Mouse (Mus musculus) MEL (cell line): ENCODE results near the gene Crybb1. TPM values are rescaled to one million over a fixed set of nuclear protein-coding genes. Genes with fewer than 3 reads are reported as not detected.

Source experiments
- DNase-seq: peaks from one replicate; pipeline ENCODE4 v3.0.0; 2011; ENCODE audit warnings: low read depth, low spot score
- H3K27ac ChIP-seq: 2 replicates; pipeline ENCODE4 v1.5.1; 2012; ENCODE audit warnings: low read depth, mild to moderate bottlenecking, control low read depth, low read length, moderate library complexity; ENCODE audit not compliant: control insufficient read depth
- H3K27me3 ChIP-seq, 2 experiments: fragments of 150-350 bp in 1 of 2; sonication (generic) in 1 of 2; 2 replicates each; pipeline ENCODE4 v1.6.1; 2012; ENCODE audit warnings: low read length in 2 of 2, mild to moderate bottlenecking in 2 of 2, improper control_type of control experiment in 1 of 2, moderate library complexity in 1 of 2; ENCODE audit not compliant: insufficient read depth in 2 of 2, control insufficient read depth in 1 of 2
- H3K36me3 ChIP-seq, 2 experiments: 2 replicates each; pipeline ENCODE4 v1.6.1; 2012 to 2014; ENCODE audit warnings: low read length in 2 of 2, improper control_type of control experiment in 1 of 2, inconsistent platforms in 1 of 2, mild to moderate bottlenecking in 1 of 2; ENCODE audit not compliant: insufficient read depth in 2 of 2, control insufficient read depth in 1 of 2
- H3K4me1 ChIP-seq, 2 experiments: fragments of 150-350 bp in 1 of 2; sonication (generic) in 1 of 2; 2 replicates each; pipeline ENCODE4 v1.6.1; 2012; ENCODE audit warnings: low read length in 2 of 2, improper control_type of control experiment in 1 of 2, mild to moderate bottlenecking in 1 of 2; ENCODE audit not compliant: insufficient read depth in 2 of 2, control insufficient read depth in 1 of 2
- H3K4me3 ChIP-seq, 2 experiments: fragments of 150-350 bp in 1 of 2; sonication (generic) in 1 of 2; 2 replicates each; pipeline ENCODE4 v1.5.1; 2012; ENCODE audit warnings: low read depth in 2 of 2, low read length in 2 of 2, mild to moderate bottlenecking in 2 of 2, moderate library complexity in 2 of 2, control low read depth in 1 of 2, improper control_type of control experiment in 1 of 2; ENCODE audit not compliant: control insufficient read depth in 1 of 2, insufficient read depth in 1 of 2
- H3K79me2 ChIP-seq: 2 replicates; pipeline ENCODE4 v1.6.1; 2012; ENCODE audit warnings: mild to moderate bottlenecking, low read length, moderate library complexity; ENCODE audit not compliant: control insufficient read depth, poor library complexity, insufficient read depth
- H3K9ac ChIP-seq: 2 replicates; pipeline ENCODE4 v1.6.1; 2012; ENCODE audit warnings: low read depth, mild to moderate bottlenecking, control low read depth, low read length, moderate library complexity; ENCODE audit not compliant: control insufficient read depth, poor library complexity, severe bottlenecking
- H3K9me3 ChIP-seq: fragments of 150-350 bp; sonication (generic); replicated peaks from 2 replicates; pipeline ENCODE4 v1.6.1; 2012; ENCODE audit warnings: mild to moderate bottlenecking, low read length, improper control_type of control experiment, moderate library complexity; ENCODE audit not compliant: insufficient read depth
- CHD2 ChIP-seq: IDR thresholded peaks from 2 replicates; pipeline ENCODE4 v1.6.1; 2011; ENCODE audit warnings: low read length, improper control_type of control experiment
- CTCF ChIP-seq, 3 experiments: IDR thresholded peaks in 2 of 3; conservative IDR thresholded peaks in 1 of 3; 2 replicates each; pipeline ENCODE4 v1.5.1; 2011 to 2012; ENCODE audit warnings: low read length in 3 of 3, low read depth in 2 of 3, mild to moderate bottlenecking in 2 of 3, improper control_type of control experiment in 1 of 3, inconsistent platforms in 1 of 3, mixed read lengths in 1 of 3, moderate library complexity in 1 of 3; ENCODE audit not compliant: control insufficient read depth in 1 of 3, insufficient read depth in 1 of 3, poor library complexity in 1 of 3, severe bottlenecking in 1 of 3
- E2F4 ChIP-seq: IDR thresholded peaks from 2 replicates; pipeline ENCODE4 v1.6.1; 2011; ENCODE audit warnings: low read depth, low read length, improper control_type of control experiment, borderline replicate concordance
- EP300 ChIP-seq, 2 experiments: IDR thresholded peaks; 2 replicates each; pipeline ENCODE4 v1.6.1; 2011; ENCODE audit warnings: improper control_type of control experiment in 2 of 2, low read length in 2 of 2, low read depth in 1 of 2, mild to moderate bottlenecking in 1 of 2
- ETS1 ChIP-seq: IDR thresholded peaks from 2 replicates; pipeline ENCODE4 v1.6.1; 2012; ENCODE audit warnings: low read depth, mild to moderate bottlenecking, inconsistent platforms, low read length, improper control_type of control experiment, moderate library complexity
- GABPA ChIP-seq: IDR thresholded peaks from 2 replicates; pipeline ENCODE4 v1.6.1; 2012; ENCODE audit warnings: low read depth, mild to moderate bottlenecking, inconsistent platforms, low read length, improper control_type of control experiment, moderate library complexity
- HCFC1 ChIP-seq: IDR thresholded peaks from 2 replicates; pipeline ENCODE4 v1.6.1; 2012; ENCODE audit warnings: low read depth, mild to moderate bottlenecking, inconsistent platforms, low read length, improper control_type of control experiment, moderate library complexity
- JUND ChIP-seq: IDR thresholded peaks from 2 replicates; pipeline ENCODE4 v1.6.1; 2011; ENCODE audit warnings: low read depth, mild to moderate bottlenecking, improper control_type of control experiment, low read length
- MAX ChIP-seq: IDR thresholded peaks from 2 replicates; pipeline ENCODE4 v1.6.1; 2011; ENCODE audit warnings: low read length, improper control_type of control experiment
- MEF2A ChIP-seq: IDR thresholded peaks from 2 replicates; pipeline ENCODE4 v1.6.1; 2014; ENCODE audit warnings: low read depth, mild to moderate bottlenecking, inconsistent platforms, low read length, improper control_type of control experiment; ENCODE audit not compliant: poor library complexity, insufficient replicate concordance, severe bottlenecking; ENCODE audit errors: extremely low read depth
- MYB ChIP-seq: IDR thresholded peaks from 2 replicates; pipeline ENCODE4 v1.6.1; 2011; ENCODE audit warnings: mild to moderate bottlenecking, low read depth, low read length, improper control_type of control experiment
- NRF1 ChIP-seq: IDR thresholded peaks from 2 replicates; pipeline ENCODE4 v1.6.1; 2014; ENCODE audit warnings: low read depth, mild to moderate bottlenecking, inconsistent platforms, low read length, improper control_type of control experiment, moderate library complexity; ENCODE audit not compliant: poor library complexity, insufficient read depth, severe bottlenecking
- POLR2AphosphoS5 ChIP-seq: IDR thresholded peaks from 2 replicates; pipeline ENCODE4 v1.6.1; 2012; ENCODE audit warnings: low read depth, borderline replicate concordance, mild to moderate bottlenecking, inconsistent platforms, low read length, moderate library complexity, mixed read lengths
- RAD21 ChIP-seq: IDR thresholded peaks from 2 replicates; pipeline ENCODE4 v1.6.1; 2011; ENCODE audit warnings: mild to moderate bottlenecking, low read depth, low read length, improper control_type of control experiment
- SIN3A ChIP-seq: IDR thresholded peaks from 2 replicates; pipeline ENCODE4 v1.6.1; 2012; ENCODE audit warnings: low read length, improper control_type of control experiment, inconsistent platforms
- TAL1 ChIP-seq: IDR thresholded peaks from 2 replicates; pipeline ENCODE4 v1.6.1; 2012; ENCODE audit warnings: mild to moderate bottlenecking, inconsistent platforms, low read length, moderate library complexity, mixed read lengths
- UBTF ChIP-seq: IDR thresholded peaks from 2 replicates; pipeline ENCODE4 v1.6.1; 2012; ENCODE audit warnings: low read depth, mild to moderate bottlenecking, inconsistent platforms, low read length, improper control_type of control experiment, moderate library complexity, borderline replicate concordance; ENCODE audit not compliant: insufficient read depth
- USF2 ChIP-seq, 2 experiments: IDR thresholded peaks; 2 replicates each; pipeline ENCODE4 v1.6.1; 2011 to 2012; ENCODE audit warnings: improper control_type of control experiment in 2 of 2, low read length in 2 of 2, borderline replicate concordance in 1 of 2, inconsistent platforms in 1 of 2, low read depth in 1 of 2, mild to moderate bottlenecking in 1 of 2; ENCODE audit not compliant: insufficient read depth in 1 of 2
- ZC3H11A ChIP-seq: IDR thresholded peaks from 2 replicates; pipeline ENCODE4 v1.6.1; 2012; ENCODE audit warnings: low read depth, mild to moderate bottlenecking, inconsistent platforms, low read length, improper control_type of control experiment
- ZNF384 ChIP-seq: IDR thresholded peaks from 2 replicates; pipeline ENCODE4 v1.6.1; 2012; ENCODE audit warnings: low read depth, mild to moderate bottlenecking, inconsistent platforms, low read length, improper control_type of control experiment
- polyA plus RNA-seq, 2 experiments: library from polyadenylated mRNA; stranded (reverse) in 1 of 2; unstranded in 1 of 2; fragments of >175 nt in 1 of 2; fragments of >200 nt in 1 of 2; gene quantifications; 2 replicates each; pipeline versions ENCODE4 v1.2.1 to v1.2.4; 2012; ENCODE audit warnings: low replicate concordance in 2 of 2, low read depth in 1 of 2; ENCODE audit not compliant: insufficient read length in 2 of 2, insufficient read depth in 1 of 2, missing spikeins in 1 of 2
- total RNA-seq: library from RNA; depleted of rRNA; stranded (reverse); fragments of 300-350 nt; gene quantifications from 2 replicates; pipeline ENCODE4 v1.2.3, GENCODE M21; 2012

Gene Crybb1
- total and polyA plus RNA-seq, 3 experiments: 0.24 to 0.27 TPM; not detected in 1

GRCm38 (mm10) chr5:112273746-112274463, 18.3 kb downstream of the Crybb1 start:
- no peak overlapping the region for H3K4me3 ChIP-seq
- 0 out of 4 replicates have a peak, but pooled peaks cover 0 to 1% of the 10 kb centered on the region in 2 experiments for H3K27me3 ChIP-seq
- no peaks in the 10 kb centered on the region for H3K9me3 ChIP-seq
- H3K36me3 ChIP-seq: peaks cover 0 to 9% of the 10 kb centered on the region in 2 experiments; a peak in 2 of 4 replicates
- no peak for DNase-seq
- H3K4me1 ChIP-seq: peaks cover 3 to 26% of the 10 kb centered on the region in 2 experiments; a peak in 3 of 4 replicates
- H3K27ac ChIP-seq: no peak overlapping the region
- TF ChIP-seq ZNF384: no peak
- TF ChIP-seq CHD2: no peak
- no peak for TF ChIP-seq POLR2AphosphoS5
- TF ChIP-seq EP300 (IDR thresholded peaks at IDR 0.05; ENCODE audit: low read depth in 1 of 2, low read length in 2 of 2): no peak
- H3K79me2 ChIP-seq: peaks cover 23% of the 10 kb centered on the region
- H3K9ac ChIP-seq: no peak overlapping the region

GRCm38 (mm10) chr5:112275021-112275804, 19.6 kb downstream of the Crybb1 start:
- 0 out of 4 replicates have a peak, but pooled peaks cover 0 to 1% of the 10 kb centered on the region in 2 experiments for H3K27me3 ChIP-seq
- no peaks in the 10 kb centered on the region for H3K9me3 ChIP-seq
- no peak for DNase-seq
- peak overlapping the region; percentile 62 to 68; a peak in 3 of 4 replicates for H3K4me3 ChIP-seq
- TF ChIP-seq ETS1 (no peak), ZNF384 (peak; percentile 52)
- no peak overlapping the region for H3K27ac ChIP-seq
- H3K9ac ChIP-seq: peak overlapping the region; percentile 42
- H3K36me3 ChIP-seq: peaks cover 0 to 17% of the 10 kb centered on the region in 2 experiments; a peak in 2 of 4 replicates
- H3K4me1 ChIP-seq: peaks cover 3 to 39% of the 10 kb centered on the region in 2 experiments; a peak in 3 of 4 replicates
- peaks cover 35% of the 10 kb centered on the region for H3K79me2 ChIP-seq

GRCm38 (mm10) chr5:112276267-112276873, 20.8 kb downstream of the Crybb1 start, which contains the start of gene Tpst2:
TSS of gene Tpst2 (plus strand) at chr5:112276691.
- peaks cover 0 to 28% of the 10 kb centered on the region in 2 experiments; a peak in 2 of 4 replicates for H3K36me3 ChIP-seq
- H3K79me2 ChIP-seq: peaks cover 47% of the 10 kb centered on the region
- H3K4me3 ChIP-seq: peak within 1 kb of the TSS; percentile 83 to 86
- no peaks in the 10 kb centered on the region for H3K27me3 ChIP-seq
- peaks cover 6 to 47% of the 10 kb centered on the region in 2 experiments for H3K4me1 ChIP-seq
- H3K9me3 ChIP-seq: no peaks in the 10 kb centered on the region
- DNase-seq: peak; percentile 98
- peak within 1 kb of the TSS; percentile 50 for H3K27ac ChIP-seq
- H3K9ac ChIP-seq: peak within 1 kb of the TSS; percentile 87
- TF ChIP-seq TAL1 (no peak), MAX (no peak), MEF2A (no peak), JUND (no peak), ETS1 (no peak), ZC3H11A (no peak), SIN3A (no peak), E2F4 (no peak), MYB (no peak), RAD21 (no peak), USF2 (IDR thresholded peaks at IDR 0.05; ENCODE audit: borderline replicate concordance in 1 of 2, insufficient read depth in 1 of 2, low read depth in 1 of 2, low read length in 2 of 2) (no peak), ZNF384 (no peak), NRF1 (peak; percentile 76), GABPA (no peak), CHD2 (no peak), CTCF (IDR thresholded peaks at IDR 0.05 in 2 of 3, conservative IDR thresholded peaks at IDR 0.05 in 1 of 3; ENCODE audit: control insufficient read depth in 1 of 3, insufficient read depth in 1 of 3, low read depth in 2 of 3, low read length in 3 of 3, poor library complexity in 1 of 3, severe bottlenecking in 1 of 3) (no peak), HCFC1 (peak; percentile 11; the same call in 1 of the 2 replicates), UBTF (no peak)
